Mouse (Mus musculus) lung, adult 2 months (tissue): ENCODE results near the gene Gm13030.

Source experiments
- CTCF ChIP-seq: fragments of 200-500 bp; IDR thresholded peaks from 2 replicates; pipeline ENCODE4 v1.5.1; 2011; ENCODE audit warnings: mild to moderate bottlenecking, low read length, control low read depth; ENCODE audit not compliant: insufficient read depth
- POLR2A ChIP-seq: fragments of 200-500 bp; IDR thresholded peaks from 2 replicates; pipeline ENCODE4 v1.6.1; 2011; ENCODE audit warnings: low read depth, mild to moderate bottlenecking, control low read depth, low read length, borderline replicate concordance; ENCODE audit errors: extremely low read depth

DNA sequence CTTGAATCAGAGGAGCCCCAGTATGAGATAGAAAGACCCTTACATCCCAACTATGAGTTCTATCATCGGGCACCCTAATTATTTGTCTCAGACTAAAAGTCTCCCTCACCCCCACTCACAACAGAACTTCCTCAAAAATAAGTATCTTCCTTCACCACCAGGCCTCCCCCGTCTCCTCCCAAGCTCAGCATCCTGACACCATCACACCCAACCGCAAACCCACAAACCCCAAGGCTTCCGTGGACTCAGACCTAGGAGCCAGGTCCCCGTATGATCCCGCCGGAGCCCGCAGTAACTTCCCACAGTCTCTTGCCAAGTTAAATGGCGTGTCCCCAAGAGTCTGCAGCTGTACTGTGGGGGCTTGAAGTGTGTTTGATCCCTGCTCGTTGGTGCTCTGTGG lies 16.2 kb downstream of the Gm13030 start:
- no peak for TF ChIP-seq POLR2A
- no peak for TF ChIP-seq CTCF
